24 mouse cellular contexts compared by ENCODE assay signal in genomic region chr1:179487238-179487637, GRCm38 (mm10).
"Had no signal": no experiment of that assay in that cellular context is flagged by ENCODE, and none has a peak within 500 bp of the region (broad histone marks: within the 10 kb centered on the region; RNA-seq: fewer than 3 reads in every experiment).

No protein-coding gene starts in this region.

- H3K4me2 ChIP-seq: limb, embryonic 13.5 days; liver, embryonic 12.5 days; liver, embryonic 15.5 days; lung, embryonic 15.5 days; midbrain, embryonic 13.5 days; neural tube, embryonic 13.5 days had no signal

- H3K27ac ChIP-seq: layer of hippocampus, adult 2 months; limb, embryonic 10.5 days; limb, embryonic 13.5 days; liver, embryonic 12.5 days; liver, embryonic 15.5 days; lung, embryonic 15.5 days; midbrain, embryonic 10.5 days; midbrain, embryonic 13.5 days had no signal

- H3K4me1 ChIP-seq: liver, embryonic 12.5 days; liver, embryonic 15.5 days had no signal

- ATAC-seq: liver, embryonic 12.5 days; midbrain, embryonic 13.5 days; midbrain, embryonic 16.5 days had no signal

- H3K36me3 ChIP-seq: limb, embryonic 10.5 days; limb, embryonic 13.5 days; liver, embryonic 15.5 days; lung, embryonic 15.5 days; midbrain, embryonic 10.5 days; midbrain, embryonic 13.5 days; neural tube, embryonic 13.5 days had no signal

- H3K4me3 ChIP-seq: layer of hippocampus, adult 2 months; limb, embryonic 10.5 days; limb, embryonic 13.5 days; liver, embryonic 12.5 days; liver, embryonic 15.5 days; lung, embryonic 15.5 days; megakaryocyte, embryonic 14.5 days; midbrain, embryonic 10.5 days; midbrain, embryonic 13.5 days; myocyte; neural tube, embryonic 13.5 days had no signal

- DNase-seq: kidney, postnatal 14 days; kidney, postnatal 4 days; layer of hippocampus, adult 9-11 months; liver; lung, adult 18-20 months; lung, postnatal 10 days; lung, postnatal 36 days; retina, postnatal 1 day; right cerebral cortex, postnatal 25 days; spleen, adult 18-20 months; thymus, adult 2 months; thymus, postnatal 14 days had no signal

- H3K27me3 ChIP-seq: limb, embryonic 13.5 days; liver, embryonic 12.5 days; liver, embryonic 15.5 days; lung, embryonic 15.5 days; megakaryocyte, embryonic 14.5 days; midbrain, embryonic 13.5 days; neural tube, embryonic 13.5 days had no signal

- H3K9me3 ChIP-seq: limb, embryonic 10.5 days; liver, embryonic 12.5 days; liver, embryonic 15.5 days; lung, embryonic 15.5 days; midbrain, embryonic 10.5 days; midbrain, embryonic 13.5 days had no signal

- H3K9ac ChIP-seq: limb, embryonic 13.5 days; liver, embryonic 12.5 days; liver, embryonic 15.5 days; lung, embryonic 15.5 days; midbrain, embryonic 13.5 days; neural tube, embryonic 13.5 days had no signal
